Mouse (Mus musculus) naive thymus-derived CD4-positive, alpha-beta T cell, adult 2 months (primary cell): ENCODE measurements around the gene Kap.
A peak's percentile ranks its signal among the peaks of the same experiment; 100 is the strongest.
"Not testable (repeated sequence)": the region's sequence is repeated elsewhere in the genome, so short reads cannot be mapped to it uniquely, and the experiment has no call there.

Source experiments
- DNase-seq: peaks from one replicate; pipeline ENCODE4 v3.0.0-alpha.2; 2011; ENCODE audit warnings: low read depth

Kap gene

DNA sequence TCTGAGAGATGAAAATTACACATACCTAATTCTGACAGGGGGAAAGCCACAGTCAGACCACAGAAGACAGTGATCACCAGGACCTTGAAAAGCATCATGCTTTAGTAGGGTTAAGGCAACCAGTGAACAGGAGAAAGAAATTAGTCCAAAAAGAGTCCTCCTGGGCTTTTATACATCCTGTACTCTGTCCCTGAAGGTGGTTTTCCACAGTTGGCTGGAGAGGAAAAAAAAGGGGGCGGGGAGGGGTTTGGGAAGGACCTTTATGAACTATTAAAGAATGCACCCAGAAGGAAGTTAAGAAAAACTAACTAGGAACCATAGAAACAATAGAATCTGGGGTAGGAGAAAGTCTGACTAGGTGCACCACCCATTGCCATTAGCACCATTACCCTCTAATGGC is at the start of gene Kap:
Gene Kap (minus strand): TSS at position 237 of the 400 bp plus-strand sequence.
- no peak for DNase-seq

DNA sequence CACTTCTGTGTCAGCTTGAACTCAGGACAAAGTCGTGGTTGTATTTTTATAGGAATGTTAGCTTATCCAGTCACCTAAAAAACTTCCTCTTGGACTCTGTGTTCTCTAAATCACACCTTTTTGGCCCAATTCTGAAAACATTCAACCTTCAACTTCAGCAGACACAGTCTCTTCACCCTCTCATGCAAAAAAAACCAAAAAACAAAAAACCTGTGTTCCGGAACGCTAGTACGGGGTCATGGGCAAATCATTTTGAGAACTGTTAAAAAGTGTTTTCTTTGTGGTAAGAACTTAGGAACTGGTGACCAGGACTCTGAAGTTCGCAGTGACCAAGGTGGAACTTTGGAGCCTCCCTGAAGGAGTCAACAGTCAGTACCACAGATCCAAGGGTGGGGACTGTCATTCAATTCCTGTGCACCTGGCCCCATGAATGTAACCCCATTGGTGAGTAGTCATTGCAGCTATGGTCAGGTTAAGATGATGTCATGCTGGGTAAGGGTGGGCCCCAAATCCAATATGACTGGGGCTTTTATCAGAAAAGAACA is 32.4 kb upstream of the Kap start:
- no peak for DNase-seq

DNA sequence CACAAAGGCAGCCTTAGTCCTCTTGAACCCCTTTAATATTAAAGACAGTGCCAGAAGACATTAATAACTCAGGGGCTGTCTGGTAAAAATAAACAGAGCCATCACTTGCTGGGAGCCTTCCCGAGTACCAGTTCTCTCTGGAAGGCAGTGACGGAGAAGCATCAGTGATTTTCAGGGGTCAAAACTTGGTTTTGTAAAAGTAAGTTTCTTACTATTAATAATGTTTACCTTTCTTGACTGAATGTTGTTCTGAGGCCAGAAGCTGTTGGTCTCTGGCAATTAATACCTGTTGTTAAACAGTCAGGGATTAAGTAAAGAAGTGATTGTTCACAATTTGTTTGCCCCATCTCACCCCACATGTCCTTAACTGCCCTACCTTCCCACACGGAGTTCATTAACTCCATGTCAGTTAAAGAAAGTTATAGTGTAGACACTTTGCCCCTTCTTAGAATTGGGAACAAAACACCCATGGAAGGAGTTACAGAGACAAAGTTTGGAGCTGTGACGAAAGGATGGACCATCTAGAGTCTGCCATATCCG is 30.0 kb upstream of the Kap start:
- no peak for DNase-seq

DNA sequence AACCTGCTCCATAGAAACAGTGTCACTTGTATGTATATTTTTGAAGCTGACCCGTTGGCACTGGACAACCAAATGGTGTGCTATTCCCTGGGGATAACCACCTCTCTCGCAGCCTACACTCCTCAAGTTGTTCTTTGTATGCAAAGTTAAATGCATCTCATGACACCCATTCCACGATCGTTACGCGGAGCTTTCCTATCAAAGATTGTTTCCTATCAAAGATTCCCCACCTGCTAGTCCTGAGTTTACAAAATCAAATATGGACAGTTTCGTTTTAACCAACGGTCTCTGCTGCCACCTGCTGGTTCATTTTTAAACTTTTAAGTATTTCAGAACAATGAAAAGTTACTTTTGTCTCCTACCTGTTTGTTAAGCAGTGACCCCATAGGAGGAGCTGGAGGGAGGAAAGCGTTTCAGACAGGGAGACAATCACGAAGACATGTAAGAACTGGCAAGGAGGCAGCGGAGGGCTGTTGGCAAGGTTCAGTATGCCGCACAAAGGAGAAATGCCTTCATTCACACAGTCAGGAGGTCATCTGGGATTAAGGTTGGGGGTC is 22.4 kb upstream of the Kap start:
- peak; percentile 59 for DNase-seq

DNA sequence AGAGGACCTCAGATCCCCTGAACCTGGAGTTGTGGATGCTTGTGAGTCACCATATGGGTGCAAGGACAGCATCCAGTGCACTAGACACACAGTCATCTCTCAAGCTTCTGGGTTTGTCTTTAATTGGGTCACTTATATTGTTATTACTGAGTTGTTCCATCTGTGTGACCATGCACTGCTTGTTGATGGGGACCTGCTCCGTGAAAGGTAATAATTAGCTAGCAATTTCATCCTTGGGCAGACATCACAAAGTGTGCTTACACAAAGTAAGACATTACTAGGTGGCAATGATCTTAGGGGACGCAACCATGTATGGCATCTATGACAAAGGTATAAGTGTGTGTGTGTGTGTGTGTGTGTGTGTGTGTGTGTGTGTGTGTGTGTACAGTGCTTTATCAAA is 19.1 kb upstream of the Kap start:
- DNase-seq, result no peak

DNA sequence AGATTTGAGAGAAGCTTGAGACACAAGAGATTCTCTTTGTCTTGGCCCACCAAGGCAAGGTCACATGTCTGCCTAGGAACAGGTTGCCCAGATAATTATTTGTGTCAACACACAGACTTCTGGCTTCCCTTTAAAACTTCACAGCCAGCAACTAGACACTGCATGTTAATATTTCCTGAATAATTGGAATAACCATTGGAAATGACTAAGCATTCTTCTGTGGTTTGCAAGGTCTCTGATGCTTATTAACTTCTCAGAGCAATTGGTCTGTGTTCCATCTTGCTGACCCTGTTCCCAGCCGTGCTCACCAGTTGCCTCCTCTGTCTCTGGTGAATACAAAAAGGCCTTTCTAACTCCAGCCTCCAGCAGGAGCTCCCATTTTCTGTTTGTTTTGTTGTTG is 17.6 kb upstream of the Kap start:
- DNase-seq, result no peak

DNA sequence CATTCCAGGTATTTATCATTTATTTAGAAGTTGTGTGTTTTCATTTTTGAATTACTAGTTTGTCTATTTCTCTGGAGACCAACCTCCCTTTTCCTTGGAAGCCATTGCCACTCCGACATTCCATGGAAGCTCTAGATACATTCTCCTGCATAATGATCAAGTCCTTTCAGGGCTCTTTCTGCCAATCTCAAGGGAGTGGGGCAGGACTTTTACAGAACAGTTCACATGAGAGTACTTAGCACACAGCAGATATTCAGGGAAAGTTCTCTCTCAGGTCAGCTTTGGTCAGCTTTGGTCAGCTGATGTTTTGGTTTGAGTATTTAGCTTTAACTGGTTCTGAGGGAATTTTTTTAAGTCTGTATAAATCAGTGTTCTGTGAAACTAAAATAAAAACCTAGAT is 14.8 kb upstream of the Kap start:
- no peak for DNase-seq

DNA sequence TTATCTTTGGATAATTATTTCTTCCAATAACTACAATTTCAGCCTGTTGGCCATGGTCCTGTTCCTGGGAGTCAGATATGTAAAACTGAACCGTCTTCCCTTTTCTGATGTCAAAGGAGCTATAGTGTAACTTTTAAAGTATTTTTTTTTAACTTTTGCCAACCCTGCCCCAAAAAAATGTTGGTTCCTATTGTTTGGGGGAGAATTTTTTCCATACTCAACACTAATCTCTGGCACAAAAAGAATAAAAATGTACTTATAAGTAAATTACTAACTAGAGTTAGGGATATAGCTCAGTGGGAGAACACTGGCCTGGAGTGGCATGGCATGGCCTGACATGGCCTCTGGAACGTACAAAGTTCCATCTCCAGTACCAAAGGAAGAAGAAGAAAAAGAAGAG is 2.3 kb upstream of the Kap start:
- no peak for DNase-seq

DNA sequence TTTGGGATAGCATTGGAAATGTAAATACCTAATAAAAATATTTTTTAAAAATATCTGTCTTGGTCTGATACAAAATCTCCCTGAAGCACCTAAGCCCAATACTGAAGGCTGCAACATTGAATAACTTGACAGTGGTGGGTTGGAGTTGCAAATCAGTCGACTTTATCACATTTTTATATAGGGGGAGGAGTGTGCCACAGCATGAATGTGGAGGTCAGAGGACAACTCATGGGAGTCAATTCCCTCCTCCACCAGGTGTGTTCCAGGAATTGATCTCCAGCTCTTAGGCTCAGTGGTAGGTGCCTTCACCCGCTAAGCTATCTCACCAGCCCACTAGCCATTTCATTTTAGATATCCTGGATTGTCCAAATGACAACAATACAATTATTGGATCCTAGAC is 4.2 kb downstream of the Kap start:
- DNase-seq, result no peak

DNA sequence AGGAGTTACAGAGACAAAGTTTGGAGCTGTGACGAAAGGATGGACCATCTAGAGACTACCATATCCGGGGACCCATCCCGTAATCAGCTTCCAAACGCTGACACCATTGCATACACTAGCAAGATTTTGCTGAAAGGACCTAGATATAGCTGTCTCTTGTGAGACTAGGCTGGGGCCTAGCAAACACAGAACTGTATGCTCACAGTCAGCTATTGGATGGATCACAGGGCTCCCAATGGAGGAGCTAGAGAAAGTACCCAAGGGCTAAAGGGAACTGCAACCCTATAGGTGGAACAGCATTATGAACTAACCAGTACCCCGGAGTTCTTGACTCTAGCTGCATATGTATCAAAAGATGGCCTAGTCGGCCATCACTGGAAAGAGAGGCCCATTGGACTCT is 4.7 kb downstream of the Kap start:
- DNase-seq, result not testable (repeated sequence)

DNA sequence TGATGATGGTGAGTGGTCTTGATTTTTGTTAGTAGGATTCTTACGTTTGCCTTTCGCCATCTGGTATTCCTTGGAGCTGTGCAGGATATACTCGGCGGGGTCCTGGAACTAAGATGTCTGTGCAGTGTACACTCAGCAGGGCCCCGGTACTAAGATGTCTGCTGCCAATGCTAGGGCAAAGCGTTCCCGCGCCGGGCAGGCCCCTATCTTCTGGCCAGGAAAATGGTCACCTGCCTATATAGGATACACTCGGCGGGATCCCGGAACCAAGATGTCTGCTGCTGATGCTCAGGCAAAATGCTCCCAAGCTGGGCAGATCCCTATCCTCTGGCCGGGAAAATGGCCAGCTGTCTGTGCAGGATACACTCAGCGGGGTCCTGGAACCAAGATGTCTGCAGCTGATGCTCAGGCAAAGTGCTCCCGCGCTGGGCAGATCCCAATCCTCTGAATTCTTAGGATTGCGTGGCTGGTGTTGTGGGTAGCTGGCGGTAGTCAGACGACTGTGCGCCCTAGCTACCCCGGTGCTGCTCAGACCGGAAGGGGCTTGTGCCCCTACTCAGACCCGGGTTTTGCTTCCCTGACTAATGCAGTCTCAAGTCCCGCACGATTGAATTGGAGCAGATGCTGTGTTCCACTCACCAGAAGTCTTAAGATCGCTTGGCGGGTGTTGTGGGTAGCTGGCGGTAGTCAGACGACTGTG is 15.1 kb downstream of the Kap start:
- not testable (repeated sequence) for DNase-seq

DNA sequence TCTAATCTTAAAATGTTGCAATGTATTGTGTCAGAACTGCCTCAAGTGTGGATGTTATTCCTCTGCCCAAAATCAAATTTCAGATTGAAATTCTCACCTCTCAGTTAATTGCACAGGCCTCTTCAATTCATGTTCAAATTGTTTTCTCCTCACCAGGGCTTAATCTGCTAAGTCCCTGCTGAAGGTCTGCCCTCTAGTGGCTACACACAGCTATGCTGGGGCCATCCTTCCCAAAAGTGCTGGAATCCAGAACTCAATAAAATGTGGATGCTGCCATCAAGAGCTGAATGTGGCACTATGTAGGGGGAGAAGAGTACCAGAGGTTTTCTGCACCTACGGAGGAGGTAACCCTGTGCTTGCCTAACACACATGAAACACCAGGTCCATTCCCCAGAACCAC is 41.2 kb downstream of the Kap start:
- no peak for DNase-seq
